Mouse (Mus musculus) heart, embryonic 11.5 days (tissue): ENCODE results near the gene Mink1. TPM values are rescaled to one million over a fixed set of nuclear protein-coding genes. Genes with fewer than 3 reads are reported as not detected.

Source experiments
- ATAC-seq: fragments of 200-750 bp; cut with Nextera tagmentation; replicated peaks from 2 replicates; pipeline ENCODE4 v1.8.0; 2017; ENCODE audit warnings: moderate library complexity; ENCODE audit not compliant: insufficient number of reproducible peaks, low FRiP score, low TSS enrichment
- H3K27ac ChIP-seq: fragments of 300-500 bp; sonication (generic); 2 replicates; pipeline ENCODE4 v1.5.1; 2014; ENCODE audit warnings: mild to moderate bottlenecking, low read depth, low read length
- H3K27me3 ChIP-seq: fragments of 300-500 bp; sonication (generic); 2 replicates; pipeline ENCODE4 v1.6.1; 2014; ENCODE audit warnings: mild to moderate bottlenecking, low read length, mixed read lengths; ENCODE audit not compliant: control insufficient read depth, insufficient read depth
- H3K36me3 ChIP-seq: fragments of 300-500 bp; sonication (generic); 2 replicates; pipeline ENCODE4 v1.6.1; 2014; ENCODE audit warnings: mild to moderate bottlenecking, low read length, moderate library complexity, mixed read lengths; ENCODE audit not compliant: control insufficient read depth, insufficient read depth
- H3K4me1 ChIP-seq: fragments of 300-500 bp; sonication (generic); 2 replicates; pipeline ENCODE4 v1.6.1; 2014; ENCODE audit warnings: low read length; ENCODE audit not compliant: control insufficient read depth, insufficient read depth
- H3K4me2 ChIP-seq: fragments of 300-500 bp; sonication (generic); 2 replicates; pipeline ENCODE4 v1.6.1; 2014; ENCODE audit warnings: mild to moderate bottlenecking, moderate library complexity
- H3K4me3 ChIP-seq: fragments of 300-500 bp; sonication (generic); 2 replicates; pipeline ENCODE4 v1.5.1; 2014; ENCODE audit warnings: low read depth, low read length
- H3K9ac ChIP-seq: fragments of 300-500 bp; sonication (generic); 2 replicates; pipeline ENCODE4 v1.6.1; 2014; ENCODE audit warnings: mild to moderate bottlenecking, low read depth, low read length, moderate library complexity
- H3K9me3 ChIP-seq: fragments of 300-500 bp; sonication (generic); replicated peaks from 2 replicates; pipeline ENCODE4 v1.6.1; 2016; ENCODE audit warnings: low read length; ENCODE audit not compliant: control insufficient read depth
- WGBS: fragments of 180-500 bp; shearing (Covaris S2); extraction: QIAGEN DNeasy Blood & Tissue Kit; methylation state at CpG from one replicate; pipeline ENCODE4 v1.1.7; 2014; ENCODE audit not compliant: insufficient replicate concordance; 5-methylcytosine and 5-hydroxymethylcytosine counted together
- polyA plus RNA-seq: library from polyadenylated mRNA; unstranded; fragments of >200 nt; fragmentation: Nextera tagmentation; extraction: Ambion mirVana; gene quantifications from 2 replicates; pipeline ENCODE4 v1.2.1, GENCODE M21; 2014

Gene Mink1
- polyA plus RNA-seq, 1 experiment from 2014 or later: 15.1 TPM

DNA sequence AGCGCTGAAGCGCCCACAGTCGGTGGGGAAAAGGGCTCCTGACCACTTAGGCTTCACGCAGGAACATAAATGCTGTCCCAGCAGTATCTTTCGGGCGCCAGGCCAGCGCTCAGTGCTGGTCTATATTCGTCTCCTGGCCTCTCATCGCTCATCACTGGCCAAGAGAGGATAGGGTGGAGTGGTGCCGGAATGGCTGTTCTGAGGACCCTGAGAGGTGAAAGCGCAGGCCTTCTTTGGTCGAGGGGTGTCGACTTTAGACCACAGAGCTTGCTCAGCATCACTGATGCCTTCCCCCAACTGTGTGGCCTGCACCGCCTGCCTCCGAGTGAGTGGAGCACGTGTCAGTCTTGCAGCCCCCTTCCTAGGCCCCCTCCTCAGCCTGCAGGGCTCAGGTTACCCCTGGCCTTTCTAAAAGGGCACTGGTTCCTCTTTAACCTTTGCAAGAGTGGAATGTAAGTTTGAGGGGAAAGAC lies 93.8 kb downstream of the Mink1 start:
- H3K4me2 ChIP-seq: peak overlapping the region; percentile 82
- no peaks in the 10 kb centered on the region for H3K9me3 ChIP-seq
- H3K27me3 ChIP-seq: no peaks in the 10 kb centered on the region
- H3K4me3 ChIP-seq: peak overlapping the region; percentile 100
- peaks cover 39% of the 10 kb centered on the region for H3K4me1 ChIP-seq
- peaks cover 11% of the 10 kb centered on the region for H3K36me3 ChIP-seq
- H3K27ac ChIP-seq: peak overlapping the region; percentile 99
- ATAC-seq: no peak; the same call in 1 of the 2 replicates
- 2% methylated on average over 16 of the region's 16 CpGs for WGBS
- peak overlapping the region; percentile 100 for H3K9ac ChIP-seq

DNA sequence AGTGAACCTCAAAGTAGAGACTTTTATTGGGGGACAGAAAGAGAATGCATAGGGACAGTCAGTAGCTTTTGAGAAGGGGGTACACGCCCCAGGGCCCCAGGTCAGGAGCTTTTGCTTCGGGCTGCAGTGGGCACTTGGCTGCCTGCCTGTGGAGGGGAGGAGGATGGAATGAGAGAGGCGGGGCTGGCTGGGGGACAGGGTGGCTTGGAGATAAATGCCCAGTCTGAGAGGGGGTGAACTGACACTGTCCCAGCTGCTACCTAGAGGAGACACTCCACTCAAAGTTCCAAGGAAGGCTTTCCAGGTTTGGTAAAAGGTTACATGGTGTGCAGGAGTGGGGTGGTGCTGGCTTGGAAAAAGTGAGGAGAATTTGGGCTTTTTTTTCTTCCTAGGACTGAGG lies 94.3 kb downstream of the Mink1 start, which contains the start of gene Eno3:
Eno3 (plus strand) TSS at position 239 of the 400 bp plus-strand sequence.
- Histone ChIP-seq H3K4me1 (peaks cover 36% of the 10 kb centered on the region), H3K36me3 (peaks cover 10% of the 10 kb centered on the region), H3K9me3 (no peaks in the 10 kb centered on the region), H3K9ac (peak within 1 kb of the TSS; percentile 100), H3K4me3 (peak within 1 kb of the TSS; percentile 100), H3K27ac (peak within 1 kb of the TSS; percentile 99), H3K4me2 (peak within 1 kb of the TSS; percentile 82), H3K27me3 (no peaks in the 10 kb centered on the region)
- no peak for ATAC-seq
- 2% methylated on average over 3 of the region's 3 CpGs for WGBS

DNA sequence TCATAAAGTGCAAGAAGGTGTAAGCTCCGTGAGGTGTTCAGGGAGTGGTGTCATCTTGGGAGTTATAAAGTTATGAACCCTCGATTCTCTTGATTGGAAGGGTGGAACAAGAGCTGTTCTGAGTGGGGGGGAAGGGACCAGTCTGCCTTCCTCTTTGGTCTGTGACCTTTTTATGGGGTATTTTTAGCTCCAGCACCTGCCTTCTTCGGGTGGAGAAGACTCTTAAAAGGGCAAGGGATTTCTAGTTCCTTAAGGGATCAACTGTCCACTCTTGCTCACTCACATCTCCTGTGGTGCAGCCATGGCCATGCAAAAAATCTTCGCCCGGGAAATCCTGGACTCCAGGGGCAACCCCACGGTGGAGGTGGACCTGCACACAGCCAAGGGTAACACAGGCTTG lies 94.9 kb downstream of the Mink1 start:
- Histone ChIP-seq H3K9me3 (no peaks in the 10 kb centered on the region), H3K27me3 (no peaks in the 10 kb centered on the region), H3K4me3 (peak overlapping the region; percentile 100), H3K4me2 (peak overlapping the region; percentile 82), H3K27ac (peak overlapping the region; percentile 99), H3K36me3 (peaks cover 8% of the 10 kb centered on the region), H3K9ac (peak overlapping the region; percentile 100), H3K4me1 (peaks cover 30% of the 10 kb centered on the region)
- no peak for ATAC-seq
- WGBS: 32% methylated on average over 6 of the region's 6 CpGs

DNA sequence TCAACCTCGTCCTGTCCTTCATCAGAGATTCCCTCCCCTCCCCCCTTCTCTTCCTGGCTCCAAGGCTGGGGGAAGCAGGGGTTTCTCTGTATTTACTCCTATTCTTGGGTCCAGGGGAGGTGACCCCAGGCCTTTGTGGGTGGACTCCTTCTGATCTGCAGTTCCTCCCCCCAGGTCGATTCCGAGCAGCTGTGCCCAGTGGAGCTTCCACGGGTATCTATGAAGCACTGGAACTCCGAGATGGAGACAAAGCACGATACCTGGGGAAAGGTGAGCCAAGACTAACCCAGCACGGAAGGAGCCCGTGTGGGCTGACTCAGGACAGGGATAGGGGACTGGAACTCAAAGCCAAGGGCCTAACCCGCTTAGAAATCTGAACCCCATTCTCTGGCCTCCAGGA lies 95.3 kb downstream of the Mink1 start:
- 51% methylated on average over 9 of the region's 9 CpGs for WGBS
- Histone ChIP-seq H3K27ac (peak overlapping the region; percentile 99), H3K4me3 (peak overlapping the region; percentile 100), H3K4me2 (peak overlapping the region; percentile 82), H3K9ac (peak overlapping the region; percentile 62), H3K9me3 (no peaks in the 10 kb centered on the region), H3K27me3 (no peaks in the 10 kb centered on the region), H3K4me1 (peaks cover 27% of the 10 kb centered on the region), H3K36me3 (peaks cover 9% of the 10 kb centered on the region)
- no peak for ATAC-seq

DNA sequence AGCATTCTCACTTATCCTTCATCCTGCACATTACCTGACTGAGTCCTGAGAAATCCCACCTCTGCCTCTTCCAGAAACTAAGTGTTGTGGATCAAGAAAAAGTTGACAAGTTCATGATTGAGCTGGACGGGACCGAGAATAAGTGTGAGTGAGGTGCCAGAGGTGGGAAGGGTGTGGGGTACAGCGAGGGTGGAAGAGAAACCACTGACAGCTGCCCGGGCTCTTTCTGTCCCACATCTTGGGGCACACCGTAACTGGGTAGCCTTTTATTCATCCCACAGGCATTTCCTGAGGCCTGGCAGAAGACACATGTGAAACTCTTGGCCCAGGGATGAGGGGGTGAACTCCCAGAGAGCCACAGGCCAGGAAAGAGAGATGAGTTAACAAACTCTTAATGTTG lies 95.8 kb downstream of the Mink1 start:
- Histone ChIP-seq H3K4me2 (peak overlapping the region; percentile 82), H3K9ac (no peak overlapping the region; the same call in 1 of the 2 replicates), H3K4me1 (peaks cover 27% of the 10 kb centered on the region), H3K36me3 (peaks cover 12% of the 10 kb centered on the region), H3K4me3 (peak overlapping the region; percentile 100; the same call in 1 of the 2 replicates), H3K27ac (no peak overlapping the region), H3K27me3 (no peaks in the 10 kb centered on the region), H3K9me3 (no peaks in the 10 kb centered on the region)
- 75% methylated on average over 5 of the region's 5 CpGs for WGBS
- ATAC-seq: no peak

DNA sequence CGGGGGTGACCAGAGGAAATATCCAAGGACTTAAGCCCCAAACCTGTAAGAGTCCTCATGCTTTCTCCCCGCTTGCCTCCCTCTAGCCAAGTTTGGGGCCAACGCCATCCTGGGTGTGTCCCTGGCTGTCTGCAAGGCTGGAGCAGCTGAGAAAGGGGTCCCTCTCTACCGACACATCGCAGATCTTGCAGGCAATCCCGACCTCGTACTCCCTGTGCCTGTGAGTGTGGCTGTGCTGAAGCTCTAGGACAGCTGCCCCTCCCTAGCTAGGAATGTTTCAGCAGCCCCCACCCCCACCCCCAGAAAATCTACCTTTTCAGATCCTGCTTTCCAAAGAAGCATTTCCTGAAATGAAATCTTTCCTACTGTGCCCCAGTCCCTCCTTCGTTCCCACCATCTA lies 96.3 kb downstream of the Mink1 start:
- H3K4me2 ChIP-seq: peak overlapping the region; percentile 82; the same call in 1 of the 2 replicates
- H3K9me3 ChIP-seq: no peaks in the 10 kb centered on the region
- no peak overlapping the region for H3K27ac ChIP-seq
- no peak overlapping the region for H3K4me3 ChIP-seq
- 59% methylated on average over 8 of the region's 8 CpGs for WGBS
- H3K4me1 ChIP-seq: peaks cover 27% of the 10 kb centered on the region
- H3K9ac ChIP-seq: no peak overlapping the region
- no peaks in the 10 kb centered on the region for H3K27me3 ChIP-seq
- no peak for ATAC-seq
- H3K36me3 ChIP-seq: peaks cover 15% of the 10 kb centered on the region

DNA sequence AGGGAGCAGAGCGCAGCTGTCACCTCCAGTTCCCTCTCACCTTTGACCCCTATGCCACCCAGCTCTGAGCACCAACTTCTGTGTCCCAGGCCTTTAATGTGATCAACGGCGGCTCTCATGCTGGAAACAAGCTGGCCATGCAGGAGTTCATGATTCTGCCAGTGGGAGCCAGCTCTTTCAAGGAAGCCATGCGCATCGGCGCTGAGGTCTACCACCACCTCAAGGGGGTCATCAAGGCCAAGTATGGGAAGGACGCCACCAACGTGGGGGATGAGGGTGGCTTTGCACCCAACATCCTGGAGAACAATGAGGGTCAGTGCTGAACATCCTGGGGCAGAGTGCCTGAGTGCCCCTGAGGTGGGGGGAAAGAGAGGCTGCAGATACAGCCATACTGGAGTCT lies 97.9 kb downstream of the Mink1 start:
- no peak overlapping the region for H3K4me2 ChIP-seq
- H3K9ac ChIP-seq: no peak overlapping the region
- WGBS: 85% methylated on average over 8 of the region's 8 CpGs
- peaks cover 28% of the 10 kb centered on the region for H3K36me3 ChIP-seq
- no peak overlapping the region for H3K4me3 ChIP-seq
- H3K27me3 ChIP-seq: no peaks in the 10 kb centered on the region
- H3K27ac ChIP-seq: no peak overlapping the region
- peaks cover 27% of the 10 kb centered on the region for H3K4me1 ChIP-seq
- no peaks in the 10 kb centered on the region for H3K9me3 ChIP-seq
- no peak for ATAC-seq

DNA sequence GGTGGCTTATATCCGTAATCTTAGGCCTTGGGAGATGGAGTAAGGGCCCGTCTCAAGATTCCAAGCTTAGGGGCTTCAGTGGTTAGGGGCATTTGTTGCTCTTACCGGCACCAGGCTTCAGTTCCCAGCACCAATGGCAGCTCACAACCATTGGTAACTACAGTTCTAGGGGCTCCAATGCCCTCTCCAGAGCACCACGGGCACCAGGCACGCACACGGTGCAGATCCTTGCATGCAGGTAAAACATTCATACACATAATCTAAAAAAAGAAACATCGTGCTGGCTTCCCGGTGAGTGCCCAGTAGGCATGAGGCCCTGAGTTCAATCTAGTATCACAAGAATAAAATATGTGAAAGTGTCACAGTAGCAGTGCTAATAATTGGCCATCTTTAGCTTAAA lies 100.4 kb downstream of the Mink1 start:
- peaks cover 15% of the 10 kb centered on the region for H3K4me1 ChIP-seq
- no peaks in the 10 kb centered on the region for H3K9me3 ChIP-seq
- H3K36me3 ChIP-seq: peaks cover 32% of the 10 kb centered on the region
- H3K27ac ChIP-seq: no peak overlapping the region
- H3K4me2 ChIP-seq: no peak overlapping the region
- no peak overlapping the region for H3K9ac ChIP-seq
- ATAC-seq: no peak
- H3K27me3 ChIP-seq: no peaks in the 10 kb centered on the region
- WGBS: 87% methylated on average over 8 of the region's 8 CpGs
- H3K4me3 ChIP-seq: no peak overlapping the region

DNA sequence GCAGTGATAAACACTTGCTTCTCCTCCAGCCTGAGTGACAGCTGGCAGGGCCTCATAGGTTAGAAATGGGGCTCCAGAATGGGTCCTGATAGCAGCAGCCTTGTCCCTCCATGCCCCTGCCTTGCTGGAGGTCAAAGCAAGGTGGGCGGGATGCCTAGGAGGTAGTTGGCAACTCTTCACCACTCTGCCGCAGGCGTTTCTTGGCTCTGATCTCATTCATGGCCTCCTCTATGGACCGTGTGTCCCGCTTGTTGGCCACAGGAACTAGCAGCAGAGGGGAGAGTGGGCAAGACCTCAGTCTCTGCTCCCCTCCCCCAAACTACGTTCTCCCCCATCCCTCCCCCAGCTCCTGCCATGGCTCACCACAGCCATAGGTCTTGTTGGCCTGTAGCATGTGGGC lies 101.3 kb downstream of the Mink1 start:
- Histone ChIP-seq H3K9me3 (no peaks in the 10 kb centered on the region), H3K4me2 (no peak overlapping the region), H3K4me1 (peaks cover 7% of the 10 kb centered on the region), H3K4me3 (no peak overlapping the region), H3K27me3 (no peaks in the 10 kb centered on the region), H3K27ac (no peak overlapping the region), H3K36me3 (peaks cover 32% of the 10 kb centered on the region), H3K9ac (no peak overlapping the region)
- ATAC-seq: no peak
- WGBS: 86% methylated on average over 6 of the region's 6 CpGs
